ENCODE assay signal across 28 mouse cellular contexts in the genomic region with DNA sequence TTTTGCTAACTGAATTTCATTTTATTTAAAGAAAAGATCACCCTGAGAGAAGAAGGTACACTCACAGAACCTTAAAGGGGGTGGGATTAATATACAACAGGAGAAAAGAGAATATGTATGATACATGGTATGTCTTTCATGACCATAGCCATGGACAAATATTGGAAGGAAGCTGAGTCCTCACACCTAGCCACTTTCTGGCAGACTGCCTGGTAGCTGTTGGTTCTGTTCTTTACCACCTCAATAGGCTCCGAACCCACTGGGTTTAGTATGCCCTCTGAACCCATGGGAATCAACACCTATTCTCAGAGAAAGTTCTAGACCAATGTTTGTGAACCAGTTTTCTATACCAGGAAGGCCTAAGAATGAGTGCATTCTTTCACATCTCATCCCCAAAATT.
"Had no signal": no experiment of that assay in that cellular context is flagged by ENCODE, and none has a peak within 500 bp of the region (broad histone marks: within the 10 kb centered on the region; RNA-seq: fewer than 3 reads in every experiment).

No protein-coding gene starts in this region.

- H3K4me3 ChIP-seq: limb, embryonic 10.5 days; limb, embryonic 12.5 days; limb, embryonic 13.5 days; limb, embryonic 15.5 days; liver, embryonic 12.5 days; liver, embryonic 13.5 days; liver, embryonic 15.5 days; lung, embryonic 15.5 days; megakaryocyte, embryonic 14.5 days; midbrain, embryonic 10.5 days; midbrain, embryonic 12.5 days; midbrain, embryonic 13.5 days; midbrain, embryonic 15.5 days; myocyte; neural tube, embryonic 12.5 days had no signal

- H3K27me3 ChIP-seq: limb, embryonic 12.5 days; limb, embryonic 13.5 days; limb, embryonic 15.5 days; liver, embryonic 12.5 days; liver, embryonic 13.5 days; liver, embryonic 15.5 days; lung, embryonic 15.5 days; megakaryocyte, embryonic 14.5 days; midbrain, embryonic 13.5 days; neural tube, embryonic 12.5 days had no signal

- DNase-seq: left cerebral cortex, postnatal 4 days; liver; liver, embryonic 13.5 days; liver, postnatal 0 days; lung, adult 18-20 months; lung, adult 2 months; lung, embryonic 14.5 days; lung, postnatal 10 days; lung, postnatal 14 days; lung, postnatal 36 days; lung, postnatal 4 days; midbrain, embryonic 14.5 days had no signal

- H3K9me3 ChIP-seq: limb, embryonic 10.5 days; limb, embryonic 12.5 days; limb, embryonic 13.5 days; limb, embryonic 15.5 days; liver, embryonic 12.5 days; liver, embryonic 13.5 days; liver, embryonic 15.5 days; lung, embryonic 15.5 days; megakaryocyte, embryonic 14.5 days; midbrain, embryonic 10.5 days; midbrain, embryonic 12.5 days; midbrain, embryonic 13.5 days; midbrain, embryonic 15.5 days; neural tube, embryonic 12.5 days had no signal

- H3K4me1 ChIP-seq: liver, embryonic 12.5 days; liver, embryonic 13.5 days; liver, embryonic 15.5 days; lung, embryonic 15.5 days; megakaryocyte, embryonic 14.5 days; midbrain, embryonic 10.5 days; midbrain, embryonic 12.5 days; neural tube, embryonic 12.5 days had no signal

- H3K36me3 ChIP-seq: limb, embryonic 10.5 days; limb, embryonic 12.5 days; limb, embryonic 13.5 days; limb, embryonic 15.5 days; liver, embryonic 12.5 days; liver, embryonic 13.5 days; liver, embryonic 15.5 days; lung, embryonic 15.5 days; midbrain, embryonic 10.5 days; midbrain, embryonic 12.5 days; midbrain, embryonic 13.5 days; midbrain, embryonic 15.5 days; neural tube, embryonic 12.5 days had no signal

- H3K27ac ChIP-seq: limb, embryonic 10.5 days; limb, embryonic 12.5 days; limb, embryonic 13.5 days; limb, embryonic 15.5 days; liver, embryonic 12.5 days; liver, embryonic 13.5 days; liver, embryonic 14.5 days; liver, embryonic 15.5 days; lung, embryonic 15.5 days; macrophage; midbrain, embryonic 10.5 days; midbrain, embryonic 12.5 days; midbrain, embryonic 13.5 days; midbrain, embryonic 15.5 days; neural tube, embryonic 12.5 days had no signal
